Mouse (Mus musculus): ENCODE measurements at regions not wholly inside any gene's neighbourhood (a gene's known extent, or its start where the extent isn't known, plus 50 kb on each side); places are given as distances from the start of the nearest gene placed in this dataset.

GRCm38 (mm10) chr10:105125736-105126135 is 448.5 kb downstream of the Tmtc2 start:
- in situ Hi-C loops (cut with MboI; ENCODE audit: low pct_unique_long_range_greater_than_20kb): no loop called here
- no peak for DNase-seq (ENCODE audit: low read depth, low spot score)
- ATAC-seq: no peak
- POLR2A ChIA-PET: no interaction called here
- TF ChIP-seq CTCF (IDR thresholded peaks at IDR 0.05): no peak
- CTCF ChIA-PET: no interaction called here
- no peaks in the 10 kb centered on the region for H3K27me3 ChIP-seq

DNA sequence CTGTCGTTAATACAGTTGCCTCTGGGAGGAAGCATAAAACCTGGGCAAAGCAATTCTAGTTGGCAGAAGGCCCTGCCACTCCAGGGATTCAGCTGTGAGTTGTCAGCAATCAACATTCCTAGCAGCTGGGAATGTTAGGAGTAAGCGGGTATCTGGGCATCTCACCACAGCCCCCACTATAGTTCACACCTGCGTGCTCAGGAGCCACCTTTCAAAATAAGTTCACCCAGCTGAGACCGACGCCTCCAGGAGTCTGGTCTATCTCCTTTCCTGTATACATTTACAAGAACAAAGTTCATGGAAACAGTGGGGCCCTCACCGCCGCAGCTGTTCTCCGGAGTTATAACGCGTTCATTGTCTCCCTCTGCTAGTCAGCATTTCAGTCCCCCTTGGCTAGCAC is 454.0 kb downstream of the Tmtc2 start:
- in situ Hi-C loops (cut with MboI; ENCODE audit: low pct_unique_long_range_greater_than_20kb): no loop called here
- ChIA-PET CTCF (interaction anchor here (0.5 kb wide), 1 partner anchor 371 kb away, joined by 3 read pairs; no protein-coding TSS in a partner anchor), POLR2A (no interaction called here)
- no peak for ATAC-seq
- DNase-seq (ENCODE audit: low read depth, low spot score): no peak
- TF ChIP-seq CTCF (IDR thresholded peaks at IDR 0.05): no peak
- H3K27me3 ChIP-seq: no peaks in the 10 kb centered on the region

GRCm38 (mm10) chr10:105116138-105116537 is 458.1 kb downstream of the Tmtc2 start:
- DNase-seq (ENCODE audit: low read depth, low spot score): no peak
- ATAC-seq: no peak
- H3K27me3 ChIP-seq: no peaks in the 10 kb centered on the region
- in situ Hi-C loops (cut with MboI; ENCODE audit: low pct_unique_long_range_greater_than_20kb): no loop called here
- TF ChIP-seq CTCF (IDR thresholded peaks at IDR 0.05): no peak
- POLR2A ChIA-PET: no interaction called here
- CTCF ChIA-PET: no interaction called here

DNA sequence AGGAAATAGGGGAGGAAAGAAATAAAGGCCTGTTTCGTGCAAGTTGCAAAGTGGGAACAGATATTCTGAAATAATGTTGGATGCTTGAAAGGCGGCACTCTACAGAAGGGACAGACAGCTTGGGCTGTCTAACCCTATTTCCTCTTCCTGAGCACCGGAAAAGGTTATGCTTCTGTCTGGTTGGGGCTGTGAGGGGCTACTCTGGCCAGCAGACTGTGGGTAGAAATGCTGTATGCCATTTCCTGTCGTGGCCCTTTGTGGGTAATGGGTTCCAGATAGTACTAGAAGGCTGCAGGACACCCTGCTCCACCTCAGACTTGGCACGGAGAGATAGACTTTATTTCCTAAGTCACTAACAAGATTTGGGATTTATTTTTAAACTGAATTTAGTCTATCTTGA is 459.3 kb downstream of the Tmtc2 start:
- ChIA-PET POLR2A (no interaction called here), CTCF (no interaction called here)
- TF ChIP-seq CTCF (IDR thresholded peaks at IDR 0.05): no peak
- ATAC-seq (no peak), DNase-seq (ENCODE audit: low read depth, low spot score) (no peak)
- in situ Hi-C loops (cut with MboI; ENCODE audit: low pct_unique_long_range_greater_than_20kb): no loop called here
- H3K27me3 ChIP-seq: no peaks in the 10 kb centered on the region

GRCm38 (mm10) chr10:105110247-105110646 is 464.0 kb downstream of the Tmtc2 start:
- ChIA-PET CTCF (no interaction called here), POLR2A (no interaction called here)
- in situ Hi-C loops (cut with MboI; ENCODE audit: low pct_unique_long_range_greater_than_20kb): no loop called here
- peaks cover 4% of the 10 kb centered on the region for H3K27me3 ChIP-seq
- TF ChIP-seq CTCF (IDR thresholded peaks at IDR 0.05): no peak
- ATAC-seq (no peak), DNase-seq (ENCODE audit: low read depth, low spot score) (no peak)

- in situ Hi-C loops (cut with MboI; ENCODE audit: low pct_unique_long_range_greater_than_20kb): no loop called here
- no peak for ATAC-seq
- POLR2A ChIA-PET: no interaction called here
- no peaks in the 10 kb centered on the region for H3K27me3 ChIP-seq
- CTCF ChIA-PET: no interaction called here
- no peak for TF ChIP-seq CTCF (IDR thresholded peaks at IDR 0.05)
- DNase-seq (ENCODE audit: low read depth, low spot score): no peak
Observed at GRCm38 (mm10) chr10:105097045-105097331, 477.3 kb downstream of the Tmtc2 start.

DNA sequence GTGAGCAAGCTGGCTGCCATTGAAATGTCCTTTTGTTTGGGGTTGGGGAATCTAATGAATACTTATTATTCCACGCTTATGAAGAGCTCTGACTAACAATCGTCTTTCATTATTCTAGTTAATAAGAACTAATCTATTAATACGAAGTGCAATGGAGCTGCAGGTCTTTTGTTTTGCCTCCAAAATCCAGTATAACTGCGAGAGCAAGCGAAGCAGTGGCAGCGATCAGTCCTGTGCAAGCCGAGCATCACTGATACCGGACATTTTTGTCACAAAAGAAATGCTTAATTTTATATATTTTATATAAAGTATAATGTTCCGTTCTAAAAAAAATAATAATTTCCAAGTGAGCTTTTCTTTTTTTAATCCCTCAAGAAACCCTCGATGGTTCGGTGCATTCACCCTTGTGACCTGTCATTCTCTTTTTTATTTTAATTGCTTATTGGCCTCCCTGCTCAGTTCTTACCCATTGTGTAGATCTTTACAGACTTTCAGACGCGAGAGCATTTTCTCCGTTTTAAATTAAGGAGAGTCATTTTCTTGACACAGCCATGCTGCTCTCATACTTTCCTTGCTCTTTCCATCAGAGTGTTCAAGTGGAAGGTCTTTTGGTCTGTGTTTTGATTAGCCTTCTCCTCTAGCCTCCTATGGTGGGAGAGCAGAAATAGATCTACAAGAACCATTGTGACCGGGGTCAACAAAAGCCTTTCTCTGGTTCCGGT is 477.8 kb downstream of the Tmtc2 start:
- POLR2A ChIA-PET: no interaction called here
- ATAC-seq (no peak), DNase-seq (ENCODE audit: low read depth, low spot score) (no peak)
- in situ Hi-C loops (cut with MboI; ENCODE audit: low pct_unique_long_range_greater_than_20kb): no loop called here
- CTCF ChIA-PET: no interaction called here
- no peaks in the 10 kb centered on the region for H3K27me3 ChIP-seq
- no peak for TF ChIP-seq CTCF (IDR thresholded peaks at IDR 0.05)

GRCm38 (mm10) chr10:105095800-105096199 is 478.5 kb downstream of the Tmtc2 start:
- ChIA-PET POLR2A (no interaction called here), CTCF (no interaction called here)
- in situ Hi-C loops (cut with MboI; ENCODE audit: low pct_unique_long_range_greater_than_20kb): no loop called here
- TF ChIP-seq CTCF (IDR thresholded peaks at IDR 0.05): no peak
- DNase-seq (ENCODE audit: low read depth, low spot score) (no peak), ATAC-seq (no peak)
- no peaks in the 10 kb centered on the region for H3K27me3 ChIP-seq

DNA sequence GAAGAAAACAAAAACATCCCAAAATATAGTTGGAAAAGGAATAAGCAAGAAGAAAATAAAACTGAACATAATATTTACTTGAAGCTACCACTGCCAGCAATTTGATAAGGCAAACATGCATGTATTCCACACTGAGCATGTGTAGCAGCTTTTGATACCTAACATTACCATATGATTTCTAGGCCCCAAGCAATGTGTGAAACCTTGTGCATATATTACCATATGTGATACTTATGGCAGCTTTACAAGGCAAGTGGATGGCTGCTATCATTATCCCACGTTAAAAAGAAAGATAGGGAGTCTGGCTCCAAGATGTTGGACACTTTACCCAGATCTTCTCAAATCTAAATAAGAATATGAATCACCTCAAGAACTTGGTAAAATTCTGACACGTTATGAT is 497.4 kb downstream of the Tmtc2 start:
- ChIA-PET POLR2A (no interaction called here), CTCF (no interaction called here)
- no peaks in the 10 kb centered on the region for H3K27me3 ChIP-seq
- ATAC-seq: no peak
- no peak for TF ChIP-seq CTCF (IDR thresholded peaks at IDR 0.05)
- in situ Hi-C loops (cut with MboI; ENCODE audit: low pct_unique_long_range_greater_than_20kb): no loop called here
- no peak for DNase-seq (ENCODE audit: low read depth, low spot score)

GRCm38 (mm10) chr10:105034711-105035386 is 539.4 kb downstream of the Tmtc2 start:
- no peak for DNase-seq (ENCODE audit: low read depth, low spot score)
- CTCF ChIA-PET: interaction anchor here (0.7 kb wide), 1 partner anchor 9 kb away, joined by 3 read pairs; no protein-coding TSS in a partner anchor
- no peak for TF ChIP-seq CTCF (IDR thresholded peaks at IDR 0.05)
- no peak for ATAC-seq
- H3K27me3 ChIP-seq: peaks cover 5% of the 10 kb centered on the region
- POLR2A ChIA-PET: no interaction called here
- in situ Hi-C loops (cut with MboI; ENCODE audit: low pct_unique_long_range_greater_than_20kb): no loop called here

GRCm38 (mm10) chr10:105020471-105021120 is 553.7 kb downstream of the Tmtc2 start:
- in situ Hi-C loops (cut with MboI; ENCODE audit: low pct_unique_long_range_greater_than_20kb): no loop called here
- CTCF ChIA-PET: no interaction called here
- no peak for TF ChIP-seq CTCF (IDR thresholded peaks at IDR 0.05)

More at GRCm38 (mm10) chr10:105020471-105021120, 553.7 kb downstream of the Tmtc2 start:
- POLR2A ChIA-PET: no interaction called here
- ATAC-seq (no peak), DNase-seq (ENCODE audit: low read depth, low spot score) (no peak)
- H3K27me3 ChIP-seq: no peaks in the 10 kb centered on the region

All from Patski (cell line).